Mouse (Mus musculus) thymus, adult 2 months (tissue): ENCODE data around the gene Caap1.

Experiments used
- CTCF ChIP-seq: fragments of 200-500 bp; IDR thresholded peaks from 2 replicates; pipeline ENCODE4 v1.5.1; 2012; ENCODE audit warnings: mild to moderate bottlenecking, control low read depth, low read length, moderate library complexity, borderline replicate concordance; ENCODE audit not compliant: control insufficient read depth, poor library complexity, insufficient read depth; ENCODE audit errors: extremely low read depth
- POLR2A ChIP-seq: fragments of 200-500 bp; IDR thresholded peaks from 2 replicates; pipeline ENCODE4 v1.6.1; 2012; ENCODE audit warnings: mild to moderate bottlenecking, low read length, control low read depth, moderate library complexity; ENCODE audit not compliant: control insufficient read depth, poor library complexity, insufficient read depth; ENCODE audit errors: extremely low read depth

- TF ChIP-seq CTCF = no peak
- no peak for TF ChIP-seq POLR2A
Observed at GRCm38 (mm10) chr4:94561954-94562648, 5.5 kb upstream of the Caap1 start.
